Mouse (Mus musculus) heart, embryonic 12.5 days (tissue): ENCODE measurements around the gene Apobec1. TPM values are rescaled to one million over a fixed set of nuclear protein-coding genes. Genes with fewer than 3 reads are reported as not detected.
"Not testable (repeated sequence)": the region's sequence is repeated elsewhere in the genome, so short reads cannot be mapped to it uniquely, and the experiment has no call there.

Source experiments
- ATAC-seq: fragments of 200-750 bp; cut with Nextera tagmentation; 2 replicates; pipeline ENCODE4 v1.8.0; 2017; ENCODE audit warnings: moderate TSS enrichment, moderate library complexity; ENCODE audit not compliant: insufficient number of reproducible peaks, low FRiP score
- H3K27ac ChIP-seq: fragments of 300-500 bp; sonication (generic); 2 replicates; pipeline ENCODE4 v1.5.1; 2016; ENCODE audit warnings: mild to moderate bottlenecking, moderate library complexity; ENCODE audit not compliant: poor library complexity, severe bottlenecking
- H3K27me3 ChIP-seq: fragments of 300-500 bp; sonication (generic); replicated peaks from 2 replicates; pipeline ENCODE4 v1.6.1; 2016; ENCODE audit warnings: mild to moderate bottlenecking, moderate library complexity
- H3K36me3 ChIP-seq: fragments of 300-500 bp; sonication (generic); 2 replicates; pipeline ENCODE4 v1.6.1; 2016; ENCODE audit warnings: mild to moderate bottlenecking, moderate library complexity
- H3K4me1 ChIP-seq: fragments of 300-500 bp; sonication (generic); replicated peaks from 2 replicates; pipeline ENCODE4 v1.6.1; 2016; ENCODE audit warnings: mild to moderate bottlenecking
- H3K4me2 ChIP-seq: fragments of 300-500 bp; sonication (generic); 2 replicates; pipeline ENCODE4 v1.6.1; 2016; ENCODE audit warnings: mild to moderate bottlenecking, moderate library complexity
- H3K4me3 ChIP-seq: fragments of 300-500 bp; sonication (generic); 2 replicates; pipeline ENCODE4 v1.5.1; 2016; ENCODE audit warnings: mild to moderate bottlenecking
- H3K9ac ChIP-seq: fragments of 300-500 bp; sonication (generic); 2 replicates; pipeline ENCODE4 v1.6.1; 2016; ENCODE audit warnings: mild to moderate bottlenecking, moderate library complexity
- H3K9me3 ChIP-seq: fragments of 300-500 bp; sonication (generic); replicated peaks from 2 replicates; pipeline ENCODE4 v1.6.1; 2016; ENCODE audit warnings: mild to moderate bottlenecking, moderate library complexity
- WGBS: fragments of 180-500 bp; shearing (Covaris S2); methylation state at CpG from one replicate; pipeline ENCODE4 v1.1.7; 2016; 5-methylcytosine and 5-hydroxymethylcytosine counted together
- polyA plus RNA-seq: library from polyadenylated mRNA; unstranded; fragments of >200 nt; fragmentation: Nextera tagmentation; extraction: Ambion mirVana; gene quantifications from 2 replicates; pipeline ENCODE4 v1.2.1, GENCODE M21; 2016

Gene Apobec1
- polyA plus RNA-seq, 1 experiment from 2014 or later, result 1.9 TPM

DNA sequence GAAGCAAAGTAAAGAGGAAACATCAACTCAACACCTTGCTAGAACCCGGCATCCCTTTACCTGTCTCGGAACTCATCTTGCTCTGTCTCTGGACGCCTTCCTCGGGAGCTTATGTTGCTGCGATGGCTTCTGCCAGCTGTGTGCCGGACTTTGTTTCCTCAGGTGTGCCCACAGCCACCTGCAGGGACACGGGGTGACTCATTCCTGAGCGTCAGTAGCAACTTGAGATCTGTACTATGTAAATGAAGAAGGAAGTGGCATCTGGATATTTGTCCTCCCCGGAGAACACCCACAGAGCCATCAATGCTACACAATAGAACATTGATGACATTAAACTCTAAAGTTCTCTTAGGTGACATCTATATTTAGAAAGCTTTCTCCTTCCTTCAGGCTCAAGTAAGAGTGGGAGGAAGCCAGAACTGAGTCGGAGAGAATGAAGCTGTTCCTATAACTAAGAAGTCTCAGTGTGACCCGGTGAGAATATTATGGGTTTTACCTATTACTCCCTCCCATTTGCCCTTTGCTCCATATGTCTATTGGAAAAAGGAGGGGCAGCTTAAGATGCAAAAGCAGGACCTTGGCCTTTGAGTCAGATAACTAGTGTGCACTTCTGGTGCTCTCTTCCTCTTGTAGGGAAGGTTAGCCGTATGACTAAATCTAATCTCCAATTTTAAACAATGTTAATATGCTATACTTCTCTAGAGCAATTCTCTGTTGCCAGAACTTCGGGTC, 11.1 kb downstream of the Apobec1 start:
- H3K36me3 ChIP-seq, result no peaks in the 10 kb centered on the region
- 75% methylated on average over 13 of the region's 13 CpGs for WGBS

DNA sequence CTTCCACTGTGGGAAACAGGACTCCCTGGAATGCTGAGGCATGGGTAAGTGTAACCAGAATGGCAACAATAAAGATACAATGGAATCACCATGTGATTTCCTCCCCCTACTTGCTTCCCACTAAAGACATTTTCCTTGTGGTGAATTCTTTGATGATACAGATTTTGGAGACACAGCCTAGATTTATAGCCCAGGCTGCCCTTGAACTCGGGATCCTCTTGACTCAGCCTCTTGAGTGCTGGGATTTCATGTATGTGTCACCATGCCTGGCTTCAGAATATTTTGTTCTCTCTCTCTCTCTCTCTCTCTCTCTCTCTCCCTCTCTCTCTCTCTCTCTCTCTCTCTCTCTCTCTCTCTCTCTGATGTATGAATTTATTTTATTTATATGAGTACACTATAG, 23.2 kb downstream of the Apobec1 start:
- no peak for ATAC-seq
- WGBS, result 74% methylated on average over 1 of the region's 1 CpGs
- H3K4me3 ChIP-seq, result no peak overlapping the region

More for the DNA sequence above, 11.1 kb downstream of the Apobec1 start:
- Histone ChIP-seq H3K4me1 (no peaks in the 10 kb centered on the region), H3K4me2 (no peak overlapping the region), H3K27ac (no peak overlapping the region), H3K9me3 (no peaks in the 10 kb centered on the region), H3K27me3 (no peaks in the 10 kb centered on the region), H3K9ac (no peak overlapping the region), H3K4me3 (no peak overlapping the region)
- no peak for ATAC-seq

DNA sequence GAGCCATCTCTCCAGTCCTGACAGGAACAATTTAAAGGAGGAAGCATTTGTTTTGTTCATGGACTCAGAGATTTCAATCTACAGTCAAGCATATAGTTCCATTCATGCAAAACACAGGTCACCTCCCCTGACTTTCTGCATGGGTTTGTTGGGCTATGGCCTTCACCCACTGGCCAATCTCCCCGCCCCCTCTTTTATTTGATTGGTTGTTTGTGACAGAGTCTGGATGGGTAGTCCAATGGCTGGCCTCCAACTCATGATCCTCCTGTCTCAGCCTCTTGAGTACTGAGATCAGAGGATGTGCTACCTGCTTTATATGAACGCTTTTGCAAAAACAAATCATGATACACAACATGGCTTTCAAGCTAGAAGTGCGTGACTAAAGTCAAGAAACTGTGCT, 25.2 kb downstream of the Apobec1 start:
- H3K9ac ChIP-seq, result no peak overlapping the region
- H3K9me3 ChIP-seq, result no peaks in the 10 kb centered on the region
- H3K4me1 ChIP-seq, result no peaks in the 10 kb centered on the region
- H3K4me2 ChIP-seq, result no peak overlapping the region
- H3K36me3 ChIP-seq, result no peaks in the 10 kb centered on the region
- H3K27ac ChIP-seq, result no peak overlapping the region
- no peak for ATAC-seq
- 81% methylated on average over 3 of the region's 3 CpGs for WGBS
- no peaks in the 10 kb centered on the region for H3K27me3 ChIP-seq
- no peak overlapping the region for H3K4me3 ChIP-seq

More for the DNA sequence above, 23.2 kb downstream of the Apobec1 start:
- no peak overlapping the region for H3K4me2 ChIP-seq
- H3K4me1 ChIP-seq, result no peaks in the 10 kb centered on the region
- H3K36me3 ChIP-seq, result no peaks in the 10 kb centered on the region
- H3K27ac ChIP-seq, result no peak overlapping the region
- no peaks in the 10 kb centered on the region for H3K9me3 ChIP-seq
- H3K9ac ChIP-seq, result no peak overlapping the region
- no peaks in the 10 kb centered on the region for H3K27me3 ChIP-seq

DNA sequence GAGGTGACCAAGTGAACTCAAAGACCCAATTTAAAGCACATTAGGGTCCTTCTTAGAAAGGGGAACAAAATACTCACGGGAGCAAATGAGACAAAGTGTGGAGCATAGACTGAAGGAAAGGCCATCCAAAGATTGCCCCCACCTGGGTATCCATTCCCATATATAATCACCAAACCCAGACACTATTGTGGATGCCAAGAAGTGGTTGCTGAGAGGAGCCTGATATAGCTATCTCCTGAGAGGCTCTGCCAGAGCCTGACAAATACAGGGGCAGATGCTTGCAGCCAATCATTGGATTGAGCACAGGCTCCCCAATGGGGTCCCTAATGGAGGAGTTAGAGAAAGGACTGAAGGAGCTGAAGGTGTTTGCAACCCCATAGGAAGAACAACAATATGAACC, 27.2 kb downstream of the Apobec1 start:
- H3K4me2 ChIP-seq, H3K4me1 ChIP-seq, H3K4me3 ChIP-seq, H3K27me3 ChIP-seq, H3K36me3 ChIP-seq, H3K27ac ChIP-seq, H3K9ac ChIP-seq, H3K9me3 ChIP-seq, ATAC-seq: not testable (repeated sequence)
- 71% methylated on average over 1 of the region's 1 CpGs for WGBS

DNA sequence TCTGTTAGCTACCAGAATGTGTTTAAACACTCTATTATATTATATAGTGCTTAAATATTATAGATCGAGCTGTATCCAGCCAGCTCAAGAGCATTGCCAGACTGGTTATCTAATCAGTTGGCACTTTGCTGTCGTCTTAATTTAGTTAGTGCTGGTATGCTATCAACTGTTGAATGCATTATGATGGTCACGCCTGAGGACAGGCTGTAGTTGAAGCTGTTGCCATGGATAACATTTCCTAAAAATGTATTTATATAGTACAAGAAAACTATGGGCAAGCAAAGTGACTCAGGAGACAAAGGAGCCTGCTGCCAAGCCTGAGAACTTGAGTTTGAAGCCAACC, 30.7 kb downstream of the Apobec1 start:
- Histone ChIP-seq H3K9me3 (no peaks in the 10 kb centered on the region), H3K36me3 (no peaks in the 10 kb centered on the region), H3K27me3 (0 out of 2 replicates have a peak, but pooled peaks cover 3% of the 10 kb centered on the region), H3K27ac (no peak overlapping the region), H3K9ac (no peak overlapping the region), H3K4me1 (no peaks in the 10 kb centered on the region), H3K4me3 (no peak overlapping the region), H3K4me2 (no peak overlapping the region)
- 33% methylated on average over 3 of the region's 3 CpGs for WGBS
- no peak for ATAC-seq

DNA sequence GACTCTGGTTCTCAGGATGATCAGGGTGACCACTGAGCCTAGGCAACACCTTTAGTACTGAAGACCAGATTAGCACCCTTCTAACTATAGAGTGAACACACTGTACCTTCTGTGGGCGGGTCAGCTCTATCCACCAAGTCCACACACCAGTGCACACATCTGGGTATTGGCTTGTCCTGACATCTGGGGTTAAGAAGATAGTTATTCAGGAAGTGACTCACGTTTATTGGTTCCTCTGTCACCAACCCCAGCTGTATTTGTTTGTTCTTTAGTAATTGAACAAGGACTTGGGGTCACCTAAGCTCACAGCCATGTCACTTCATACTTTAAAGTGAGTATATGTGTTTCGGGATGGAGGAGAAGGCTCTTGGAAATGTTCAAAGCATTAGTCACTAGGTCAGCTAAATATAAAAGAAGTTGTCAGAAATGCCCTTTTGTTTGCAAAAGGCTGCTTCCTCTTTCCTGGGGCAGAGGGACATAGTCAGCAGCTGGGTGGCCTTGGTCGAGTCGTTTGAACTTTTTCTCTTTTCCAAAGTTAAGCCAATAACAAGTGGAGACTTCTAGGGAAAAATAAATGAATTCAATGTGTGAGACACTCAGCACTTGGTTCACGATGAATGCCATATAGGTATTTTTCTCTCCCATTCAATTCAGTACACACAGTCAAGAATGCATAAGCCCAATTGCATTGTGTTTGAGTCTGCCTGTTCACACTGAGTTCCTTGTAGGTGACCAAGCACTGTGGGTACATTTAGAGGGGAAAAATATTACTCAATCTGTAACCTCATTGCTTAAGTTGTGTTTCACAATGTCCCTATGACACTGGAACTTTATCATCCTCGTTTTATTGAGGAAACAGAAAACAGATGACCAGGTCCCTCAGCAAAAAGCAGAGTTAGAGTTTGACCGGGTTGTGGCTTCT, 31.3 kb downstream of the Apobec1 start:
- no peak overlapping the region for H3K27ac ChIP-seq
- 0 out of 2 replicates have a peak, but pooled peaks cover 3% of the 10 kb centered on the region for H3K27me3 ChIP-seq
- no peaks in the 10 kb centered on the region for H3K9me3 ChIP-seq
- WGBS, result 65% methylated on average over 8 of the region's 8 CpGs
- ATAC-seq, result no peak
- no peak overlapping the region for H3K4me2 ChIP-seq
- no peaks in the 10 kb centered on the region for H3K4me1 ChIP-seq
- H3K4me3 ChIP-seq, result no peak overlapping the region
- no peaks in the 10 kb centered on the region for H3K36me3 ChIP-seq
- H3K9ac ChIP-seq, result no peak overlapping the region

DNA sequence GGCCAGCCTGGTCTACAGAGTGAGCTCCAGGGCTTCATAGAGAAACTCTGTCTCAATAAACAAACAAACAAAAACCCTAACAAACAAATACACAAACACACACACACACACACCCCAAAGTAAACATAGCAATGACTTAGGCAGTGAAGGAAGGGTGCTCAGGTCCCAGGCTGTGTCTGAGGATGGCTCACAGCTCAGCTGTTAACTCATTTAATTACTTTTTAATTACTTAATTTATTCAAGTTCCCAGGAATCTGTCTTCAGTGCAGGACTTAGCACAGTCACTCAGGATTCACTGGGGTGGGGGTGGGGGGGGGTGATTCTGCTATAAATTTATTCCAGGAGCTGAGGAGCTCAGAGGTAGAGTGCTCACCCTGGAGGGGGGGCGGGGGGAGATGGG, 32.5 kb downstream of the Apobec1 start:
- H3K9ac ChIP-seq, result no peak overlapping the region
- H3K27ac ChIP-seq, result no peak overlapping the region
- no peak for ATAC-seq
- H3K4me2 ChIP-seq, result no peak overlapping the region
- no peak overlapping the region for H3K4me3 ChIP-seq
- no peaks in the 10 kb centered on the region for H3K36me3 ChIP-seq
- H3K27me3 ChIP-seq, result 0 out of 2 replicates have a peak, but pooled peaks cover 3% of the 10 kb centered on the region
- 45% methylated on average over 1 of the region's 1 CpGs for WGBS
- H3K4me1 ChIP-seq, result no peaks in the 10 kb centered on the region
- no peaks in the 10 kb centered on the region for H3K9me3 ChIP-seq

DNA sequence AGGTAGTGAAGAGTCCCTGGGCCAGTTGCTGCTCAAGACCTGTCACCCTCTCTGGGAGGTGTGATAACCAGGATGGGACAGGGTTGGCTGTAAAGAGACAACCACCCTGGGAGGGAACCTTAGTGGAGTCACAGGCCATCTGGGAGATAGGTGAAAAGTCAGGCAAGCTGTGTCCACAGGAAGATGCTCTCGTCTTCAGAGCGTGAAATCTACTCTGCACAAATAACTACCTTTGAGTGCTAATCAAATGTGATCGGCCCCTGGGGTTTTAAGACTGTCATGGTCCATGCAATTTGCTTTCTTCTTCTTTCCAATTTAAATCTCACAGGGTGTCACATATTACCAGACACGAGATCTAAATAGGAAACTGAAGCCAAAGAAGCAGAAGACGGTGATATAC, 33.1 kb downstream of the Apobec1 start:
- ATAC-seq, result no peak
- Histone ChIP-seq H3K4me2 (no peak overlapping the region), H3K9me3 (no peaks in the 10 kb centered on the region), H3K4me1 (no peaks in the 10 kb centered on the region), H3K27me3 (0 out of 2 replicates have a peak, but pooled peaks cover 3% of the 10 kb centered on the region), H3K27ac (no peak overlapping the region), H3K36me3 (no peaks in the 10 kb centered on the region), H3K4me3 (no peak overlapping the region), H3K9ac (no peak overlapping the region)
- 57% methylated on average over 5 of the region's 5 CpGs for WGBS

DNA sequence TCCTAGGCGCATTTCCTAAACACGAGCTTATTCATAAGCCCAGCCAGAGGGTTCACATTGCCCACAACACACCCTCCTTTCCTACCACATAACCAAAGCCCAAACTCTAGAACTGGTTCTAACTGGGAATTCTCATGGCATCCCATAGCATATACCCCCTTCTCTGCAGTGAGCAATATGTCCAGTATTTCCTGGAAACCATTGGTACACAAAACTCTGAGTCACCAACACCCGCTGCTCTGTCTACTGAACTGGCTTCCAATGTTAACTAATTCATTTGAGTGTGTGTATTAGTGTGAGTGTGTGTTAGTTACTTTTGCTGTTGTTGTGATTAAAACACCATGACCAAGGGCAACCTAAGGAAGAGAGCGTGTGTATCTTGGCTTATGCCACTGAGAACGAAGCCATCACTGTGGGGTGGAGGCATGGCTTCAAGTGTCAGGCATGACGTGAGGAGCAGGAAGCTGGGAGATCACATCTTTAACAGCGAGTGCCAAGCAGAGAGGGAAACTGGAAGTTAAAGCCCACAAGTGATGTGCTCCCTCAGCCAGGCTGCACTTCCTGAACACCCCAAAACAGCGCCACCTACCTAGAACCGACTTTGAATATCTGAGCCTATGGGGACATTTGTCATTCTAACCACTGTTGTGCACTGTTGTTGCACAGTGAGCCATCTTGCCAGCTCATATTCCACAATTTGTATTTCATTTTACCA, 37.0 kb downstream of the Apobec1 start:
- Histone ChIP-seq H3K36me3 (no peaks in the 10 kb centered on the region), H3K27ac (no peak overlapping the region), H3K4me1 (no peaks in the 10 kb centered on the region; the same call in 1 of the 2 replicates), H3K4me2 (no peak overlapping the region), H3K4me3 (no peak overlapping the region), H3K27me3 (peaks cover 30% of the 10 kb centered on the region; the same call in 1 of the 2 replicates), H3K9ac (no peak overlapping the region), H3K9me3 (no peaks in the 10 kb centered on the region)
- no peak for ATAC-seq
- 79% methylated on average over 9 of the region's 9 CpGs for WGBS

DNA sequence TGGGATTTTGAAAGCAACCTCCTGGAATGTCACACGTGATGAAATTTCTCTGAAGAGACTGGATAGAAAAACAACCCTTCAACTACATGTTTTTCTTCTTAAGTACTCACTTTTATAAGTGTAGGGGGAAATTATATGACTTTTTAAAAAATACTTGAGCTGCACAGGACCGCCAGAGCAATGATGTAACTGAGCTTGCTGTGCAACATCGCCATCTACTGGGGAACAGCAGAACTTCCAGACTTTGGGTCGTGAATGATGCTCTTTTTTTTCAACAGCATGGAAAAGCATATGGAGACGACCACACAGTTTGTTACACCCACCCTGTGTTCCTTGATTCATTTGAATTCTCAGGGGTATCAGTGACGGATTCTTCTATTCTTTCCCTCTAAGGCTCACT, 39.8 kb downstream of the Apobec1 start:
- 2% methylated on average over 6 of the region's 6 CpGs for WGBS
- Histone ChIP-seq H3K4me3 (no peak overlapping the region), H3K4me1 (no peaks in the 10 kb centered on the region; the same call in 1 of the 2 replicates), H3K4me2 (no peak overlapping the region), H3K27me3 (peaks cover 28% of the 10 kb centered on the region; the same call in 1 of the 2 replicates), H3K36me3 (no peaks in the 10 kb centered on the region), H3K27ac (no peak overlapping the region), H3K9ac (no peak overlapping the region), H3K9me3 (no peaks in the 10 kb centered on the region)
- ATAC-seq, result no peak

DNA sequence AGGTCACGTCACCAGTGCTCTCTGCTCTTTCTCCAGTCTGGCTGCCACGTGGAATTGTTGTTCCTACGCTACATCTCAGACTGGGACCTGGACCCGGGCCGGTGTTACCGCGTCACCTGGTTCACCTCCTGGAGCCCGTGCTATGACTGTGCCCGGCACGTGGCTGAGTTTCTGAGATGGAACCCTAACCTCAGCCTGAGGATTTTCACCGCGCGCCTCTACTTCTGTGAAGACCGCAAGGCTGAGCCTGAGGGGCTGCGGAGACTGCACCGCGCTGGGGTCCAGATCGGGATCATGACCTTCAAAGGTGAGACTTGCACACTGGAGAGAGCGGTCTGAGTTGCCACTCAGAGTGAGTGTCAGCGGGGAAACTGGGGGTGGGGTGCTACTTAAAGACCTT, 41.2 kb downstream of the Apobec1 start:
- Histone ChIP-seq H3K27me3 (peaks cover 28% of the 10 kb centered on the region; the same call in 1 of the 2 replicates), H3K27ac (no peak overlapping the region), H3K9ac (no peak overlapping the region), H3K9me3 (no peaks in the 10 kb centered on the region), H3K4me2 (no peak overlapping the region), H3K4me3 (no peak overlapping the region), H3K36me3 (no peaks in the 10 kb centered on the region), H3K4me1 (no peaks in the 10 kb centered on the region; the same call in 1 of the 2 replicates)
- 69% methylated on average over 20 of the region's 20 CpGs for WGBS
- no peak for ATAC-seq
